Mouse (Mus musculus): ENCODE measurements around the gene Magi2.
"Not testable (repeated sequence)": the region's sequence is repeated elsewhere in the genome, so short reads cannot be mapped to it uniquely, and the experiment has no call there.

Magi2 gene

GRCm38 (mm10) chr5:20249382-20249781, 1022.5 kb downstream of the Magi2 start:
- no peak for DNase-seq (ENCODE audit: low spot score)

GRCm38 (mm10) chr5:20251541-20251940, 1024.7 kb downstream of the Magi2 start:
- DNase-seq (ENCODE audit: low spot score): no peak

GRCm38 (mm10) chr5:20256150-20256868, 1029.5 kb downstream of the Magi2 start:
- DNase-seq (ENCODE audit: low spot score): no peak

GRCm38 (mm10) chr5:20256933-20257332, 1030.1 kb downstream of the Magi2 start:
- no peak for DNase-seq (ENCODE audit: low spot score)

GRCm38 (mm10) chr5:20257419-20257818, 1030.6 kb downstream of the Magi2 start:
- no peak for DNase-seq (ENCODE audit: low spot score)

- no peak for DNase-seq (ENCODE audit: low spot score)
These were observed 1032.9 kb downstream of the Magi2 start for GRCm38 (mm10) chr5:20259719-20260118.

- DNase-seq (ENCODE audit: low spot score): not testable (repeated sequence)
These were observed 1045.8 kb downstream of the Magi2 start for GRCm38 (mm10) chr5:20272680-20273079.

- no peak for DNase-seq (ENCODE audit: low spot score)
These were observed 1048.8 kb downstream of the Magi2 start for GRCm38 (mm10) chr5:20275632-20276031.

- DNase-seq (ENCODE audit: low spot score): no peak
These were observed 1058.4 kb downstream of the Magi2 start for GRCm38 (mm10) chr5:20285080-20285840.

- no peak for DNase-seq (ENCODE audit: low spot score)
These were observed 1067.7 kb downstream of the Magi2 start for GRCm38 (mm10) chr5:20294521-20294920.

GRCm38 (mm10) chr5:20299816-20300215, 1073.0 kb downstream of the Magi2 start:
- no peak for DNase-seq (ENCODE audit: low spot score)

- DNase-seq (ENCODE audit: low spot score): no peak
These were observed 1076.5 kb downstream of the Magi2 start for GRCm38 (mm10) chr5:20303056-20303965.

GRCm38 (mm10) chr5:20320970-20321369, 1094.1 kb downstream of the Magi2 start:
- DNase-seq (ENCODE audit: low spot score): no peak

- DNase-seq (ENCODE audit: low spot score): no peak
These were observed 1098.5 kb downstream of the Magi2 start for GRCm38 (mm10) chr5:20325290-20325689.

- no peak for DNase-seq (ENCODE audit: low spot score)
These were observed 1102.1 kb downstream of the Magi2 start for GRCm38 (mm10) chr5:20328901-20329300.

- DNase-seq (ENCODE audit: low spot score): no peak
These were observed 1103.2 kb downstream of the Magi2 start for GRCm38 (mm10) chr5:20330025-20330424.

GRCm38 (mm10) chr5:20332574-20332973, 1105.7 kb downstream of the Magi2 start:
- DNase-seq (ENCODE audit: low spot score): no peak

GRCm38 (mm10) chr5:20334549-20334948, 1107.7 kb downstream of the Magi2 start:
- DNase-seq (ENCODE audit: low spot score): no peak

- DNase-seq (ENCODE audit: low spot score): no peak
These were observed 1126.1 kb downstream of the Magi2 start for GRCm38 (mm10) chr5:20352941-20353340.

GRCm38 (mm10) chr5:20358437-20358836, 1131.6 kb downstream of the Magi2 start:
- DNase-seq (ENCODE audit: low spot score): no peak

- no peak for DNase-seq (ENCODE audit: low spot score)
These were observed 1132.2 kb downstream of the Magi2 start for GRCm38 (mm10) chr5:20359021-20359420.

- no peak for DNase-seq (ENCODE audit: low spot score)
These were observed 1135.3 kb downstream of the Magi2 start for GRCm38 (mm10) chr5:20362154-20362553.
